Mouse (Mus musculus) small intestine, adult 2 months (tissue): ENCODE measurements at regions not wholly inside any gene's neighbourhood (a gene's known extent, or its start where the extent isn't known, plus 50 kb on each side); places are given as distances from the start of the nearest gene placed in this dataset.

Experiments
- H3K27ac ChIP-seq: fragments of 200-500 bp; 2 replicates; pipeline ENCODE4 v1.5.1; 2012; ENCODE audit warnings: low read depth, low read length, control low read depth, inconsistent platforms; ENCODE audit not compliant: insufficient read depth
- H3K27me3 ChIP-seq: fragments of 200-500 bp; 2 replicates; pipeline ENCODE4 v1.6.1; 2012; ENCODE audit warnings: mild to moderate bottlenecking, moderate library complexity, low read length, inconsistent platforms; ENCODE audit not compliant: control insufficient read depth, insufficient read depth
- H3K36me3 ChIP-seq: fragments of 200-500 bp; 2 replicates; pipeline ENCODE4 v1.6.1; 2012; ENCODE audit warnings: mild to moderate bottlenecking, low read length, control low read depth, inconsistent platforms; ENCODE audit not compliant: control insufficient read depth, insufficient read depth
- H3K4me1 ChIP-seq: fragments of 200-500 bp; 2 replicates; pipeline ENCODE4 v1.6.1; 2012; ENCODE audit warnings: low read length, inconsistent platforms, mixed read lengths; ENCODE audit not compliant: control insufficient read depth, insufficient read depth, insufficient read length
- H3K4me3 ChIP-seq: fragments of 200-500 bp; 2 replicates; pipeline ENCODE4 v1.5.1; 2012; ENCODE audit warnings: low read depth, mild to moderate bottlenecking, control low read depth, inconsistent platforms, low read length, moderate library complexity
- CTCF ChIP-seq: fragments of 200-500 bp; IDR thresholded peaks from 2 replicates; pipeline ENCODE4 v1.5.1; 2012; ENCODE audit warnings: low read depth, mild to moderate bottlenecking, control low read depth, inconsistent platforms, low read length, moderate library complexity, mixed read lengths; ENCODE audit not compliant: insufficient replicate concordance, insufficient read length; ENCODE audit errors: extremely low read depth
- POLR2A ChIP-seq: fragments of 200-500 bp; IDR thresholded peaks from 2 replicates; pipeline ENCODE4 v1.6.1; 2012; ENCODE audit warnings: low read depth, mild to moderate bottlenecking, control low read depth, inconsistent platforms, low read length, moderate library complexity
- WGBS: fragments of 180-500 bp; shearing (Covaris S2); methylation state at CpG from one replicate; pipeline ENCODE4 v1.1.7; 2018; 5-methylcytosine and 5-hydroxymethylcytosine counted together

GRCm38 (mm10) chr12:29175698-29176440 lies 352.3 kb upstream of the Myt1l start:
- 67% methylated on average over 10 of the region's 10 CpGs for WGBS
- no peaks in the 10 kb centered on the region for H3K27me3 ChIP-seq
- TF ChIP-seq CTCF (no peak), POLR2A (no peak)

GRCm38 (mm10) chr12:29177145-29177544 lies 351.0 kb upstream of the Myt1l start:
- H3K4me1 ChIP-seq, result no peaks in the 10 kb centered on the region
- no peak for TF ChIP-seq CTCF
- TF ChIP-seq POLR2A, result no peak
- H3K4me3 ChIP-seq, result no peak overlapping the region
- H3K36me3 ChIP-seq, result no peaks in the 10 kb centered on the region
- no peaks in the 10 kb centered on the region for H3K27me3 ChIP-seq
- 92% methylated on average over 12 of the region's 12 CpGs for WGBS
- no peak overlapping the region for H3K27ac ChIP-seq

More at GRCm38 (mm10) chr12:29175698-29176440, 352.3 kb upstream of the Myt1l start:
- Histone ChIP-seq H3K4me3 (no peak overlapping the region), H3K4me1 (no peaks in the 10 kb centered on the region), H3K36me3 (no peaks in the 10 kb centered on the region), H3K27ac (no peak overlapping the region)

- WGBS, result 57% methylated on average over 14 of the region's 14 CpGs
- H3K36me3 ChIP-seq, result no peaks in the 10 kb centered on the region
- no peak overlapping the region for H3K27ac ChIP-seq
- H3K4me1 ChIP-seq, result no peaks in the 10 kb centered on the region
- no peak overlapping the region for H3K4me3 ChIP-seq
- no peaks in the 10 kb centered on the region for H3K27me3 ChIP-seq
- TF ChIP-seq CTCF, result no peak
- TF ChIP-seq POLR2A, result no peak
Measured at GRCm38 (mm10) chr12:29178168-29178895, 349.9 kb upstream of the Myt1l start.

- Histone ChIP-seq H3K4me3 (no peak overlapping the region), H3K27me3 (no peaks in the 10 kb centered on the region), H3K27ac (no peak overlapping the region), H3K36me3 (no peaks in the 10 kb centered on the region), H3K4me1 (no peaks in the 10 kb centered on the region)
- WGBS, result 75% methylated on average over 2 of the region's 2 CpGs
- TF ChIP-seq CTCF (no peak), POLR2A (no peak)
Measured at GRCm38 (mm10) chr12:29179405-29179804, 348.8 kb upstream of the Myt1l start.

- Histone ChIP-seq H3K4me3 (no peak overlapping the region), H3K27ac (no peak overlapping the region), H3K36me3 (no peaks in the 10 kb centered on the region), H3K27me3 (no peaks in the 10 kb centered on the region), H3K4me1 (no peaks in the 10 kb centered on the region)
- 86% methylated on average over 1 of the region's 1 CpGs for WGBS
- TF ChIP-seq POLR2A (no peak), CTCF (no peak)
Measured at GRCm38 (mm10) chr12:29180576-29180975, 347.6 kb upstream of the Myt1l start.

GRCm38 (mm10) chr12:29187619-29188018 lies 340.6 kb upstream of the Myt1l start:
- Histone ChIP-seq H3K36me3 (no peaks in the 10 kb centered on the region), H3K27me3 (no peaks in the 10 kb centered on the region), H3K4me1 (no peaks in the 10 kb centered on the region), H3K27ac (no peak overlapping the region), H3K4me3 (no peak overlapping the region)
- TF ChIP-seq POLR2A (no peak), CTCF (no peak)
- WGBS, result 65% methylated on average over 4 of the region's 4 CpGs

GRCm38 (mm10) chr12:29192391-29192790 lies 335.8 kb upstream of the Myt1l start:
- Histone ChIP-seq H3K4me3 (no peak overlapping the region), H3K27me3 (no peaks in the 10 kb centered on the region), H3K27ac (no peak overlapping the region), H3K4me1 (no peaks in the 10 kb centered on the region), H3K36me3 (no peaks in the 10 kb centered on the region)
- WGBS, result 82% methylated on average over 3 of the region's 3 CpGs
- TF ChIP-seq POLR2A (no peak), CTCF (no peak)
